Mouse (Mus musculus) cerebellum, adult 2 months (tissue): Measurements from ENCODE around the gene AC109138.7. TPM values are rescaled to one million over a fixed set of nuclear protein-coding genes. Genes with fewer than 3 reads are reported as not detected.

Experiments
- DNase-seq, 2 experiments: peaks; one replicate each; pipeline ENCODE4 v3.0.0; 2021
- H3K27ac ChIP-seq: fragments of 200-500 bp; 2 replicates; pipeline ENCODE4 v1.5.1; 2012; ENCODE audit warnings: low read length, control low read depth, inconsistent platforms; ENCODE audit not compliant: insufficient read depth
- H3K27me3 ChIP-seq: fragments of 200-500 bp; 2 replicates; pipeline ENCODE4 v1.6.1; 2012; ENCODE audit warnings: inconsistent platforms, mild to moderate bottlenecking, low read length, moderate library complexity; ENCODE audit not compliant: control insufficient read depth, insufficient read depth
- H3K4me1 ChIP-seq: fragments of 200-500 bp; 2 replicates; pipeline ENCODE4 v1.6.1; 2011; ENCODE audit warnings: low read length; ENCODE audit not compliant: control insufficient read depth, insufficient read depth
- H3K4me3 ChIP-seq: fragments of 200-500 bp; replicated peaks from 2 replicates; pipeline ENCODE3; 2011; ENCODE audit warnings: mild to moderate bottlenecking, low read depth, low read length, control low read depth; ENCODE audit not compliant: insufficient read depth
- CTCF ChIP-seq: fragments of 200-500 bp; IDR thresholded peaks from 2 replicates; pipeline ENCODE4 v1.5.1; 2011; ENCODE audit warnings: low read depth, mild to moderate bottlenecking, control low read depth, low read length, moderate library complexity, borderline replicate concordance; ENCODE audit not compliant: insufficient read depth
- POLR2A ChIP-seq: fragments of 200-500 bp; IDR thresholded peaks from 2 replicates; pipeline ENCODE4 v1.6.1; 2011; ENCODE audit warnings: low read length, control low read depth, borderline replicate concordance; ENCODE audit not compliant: insufficient read depth
- WGBS: fragments of 180-500 bp; shearing (Covaris S2); methylation state at CpG from one replicate; pipeline ENCODE4 v1.1.7; 2018; 5-methylcytosine and 5-hydroxymethylcytosine counted together
- polyA plus RNA-seq: library from polyadenylated mRNA; depleted of rRNA; stranded (reverse); fragments of >200 nt; gene quantifications from 2 replicates; pipeline ENCODE4 v1.2.3, GENCODE M21; 2012; rRNA removed

The AC109138.7 gene
- 0.77 TPM in 1 of 2 replicates, not detected in the other for polyA plus RNA-seq

DNA sequence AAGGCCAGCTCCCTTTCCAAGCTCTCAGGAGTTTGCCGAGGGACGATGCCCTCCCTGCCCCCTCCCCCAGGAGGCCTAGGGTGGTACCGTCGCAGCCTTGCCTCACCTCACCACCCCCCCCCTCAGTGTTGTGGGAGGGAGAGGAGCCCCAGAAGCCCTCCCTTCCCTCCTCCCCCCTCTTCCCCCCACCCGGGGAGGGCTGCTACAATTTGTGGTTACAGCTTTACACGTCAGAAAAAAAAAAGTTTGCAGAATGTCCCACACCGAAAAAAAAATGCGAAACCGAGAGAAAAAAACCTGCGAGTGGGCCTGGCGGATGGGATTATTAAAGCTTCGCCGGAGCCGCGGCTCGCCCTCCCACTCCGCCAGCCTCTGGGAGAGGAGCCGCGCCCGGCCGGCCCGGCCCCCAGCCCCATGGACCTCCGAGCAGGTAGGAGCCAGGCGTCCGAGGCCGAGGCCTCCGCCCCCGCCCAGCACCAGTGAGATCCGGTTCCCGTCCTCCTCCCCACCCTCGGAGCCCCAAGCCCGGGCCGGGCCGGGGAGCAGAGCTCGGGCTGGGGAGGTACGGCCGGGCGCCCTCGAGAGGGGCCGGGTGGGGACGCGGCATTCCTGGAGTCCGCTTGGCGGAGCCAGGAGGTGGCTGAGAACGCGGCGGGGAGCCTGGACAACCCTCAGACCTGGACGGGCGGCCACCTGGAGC is at the start of gene AC109138.7, which contains the start of gene Clcf1:
Gene AC109138.7 (plus strand): TSS at position 287 of the 700 bp plus-strand sequence.
Gene Clcf1 (plus strand): TSS at position 168 of the 700 bp plus-strand sequence.
- TF ChIP-seq POLR2A: no peak
- TF ChIP-seq CTCF: no peak
- Histone ChIP-seq H3K4me1 (peaks cover 5% of the 10 kb centered on the region), H3K27me3 (no peaks in the 10 kb centered on the region; the same call in 1 of the 2 replicates), H3K4me3 (peak within 1 kb of the TSS; percentile 52), H3K27ac (no peak within 1 kb of the TSS)
- no peak for DNase-seq
- WGBS: 3% methylated on average over 45 of the region's 49 CpGs

DNA sequence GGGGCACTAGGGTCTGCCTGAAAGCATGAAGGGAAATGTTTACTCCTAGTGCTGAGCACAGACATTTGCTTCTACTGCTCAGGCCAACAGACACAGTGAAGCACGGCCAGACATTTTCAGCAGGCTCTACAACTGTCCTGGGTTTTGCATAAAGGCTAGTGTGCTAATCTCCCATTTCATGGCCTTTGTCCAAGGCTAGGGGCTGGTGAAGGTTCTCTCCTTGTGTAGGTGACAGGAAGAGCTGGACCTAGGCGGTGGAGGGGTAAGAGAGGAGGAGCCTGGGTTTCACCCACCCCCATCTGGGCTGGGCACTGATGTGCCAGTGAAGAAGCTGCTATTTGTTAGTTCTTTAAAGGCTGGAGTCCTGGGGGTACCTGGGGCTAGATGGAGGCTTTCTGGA is 49.4 kb upstream of the AC109138.7 start:
- peaks cover 3% of the 10 kb centered on the region; the same call in 1 of the 2 replicates for H3K4me1 ChIP-seq
- 82% methylated on average over 2 of the region's 2 CpGs for WGBS
- TF ChIP-seq POLR2A: no peak
- no peak for TF ChIP-seq CTCF
- H3K4me3 ChIP-seq: no peak overlapping the region
- no peaks in the 10 kb centered on the region for H3K27me3 ChIP-seq
- no peak overlapping the region for H3K27ac ChIP-seq
- DNase-seq: no peak

DNA sequence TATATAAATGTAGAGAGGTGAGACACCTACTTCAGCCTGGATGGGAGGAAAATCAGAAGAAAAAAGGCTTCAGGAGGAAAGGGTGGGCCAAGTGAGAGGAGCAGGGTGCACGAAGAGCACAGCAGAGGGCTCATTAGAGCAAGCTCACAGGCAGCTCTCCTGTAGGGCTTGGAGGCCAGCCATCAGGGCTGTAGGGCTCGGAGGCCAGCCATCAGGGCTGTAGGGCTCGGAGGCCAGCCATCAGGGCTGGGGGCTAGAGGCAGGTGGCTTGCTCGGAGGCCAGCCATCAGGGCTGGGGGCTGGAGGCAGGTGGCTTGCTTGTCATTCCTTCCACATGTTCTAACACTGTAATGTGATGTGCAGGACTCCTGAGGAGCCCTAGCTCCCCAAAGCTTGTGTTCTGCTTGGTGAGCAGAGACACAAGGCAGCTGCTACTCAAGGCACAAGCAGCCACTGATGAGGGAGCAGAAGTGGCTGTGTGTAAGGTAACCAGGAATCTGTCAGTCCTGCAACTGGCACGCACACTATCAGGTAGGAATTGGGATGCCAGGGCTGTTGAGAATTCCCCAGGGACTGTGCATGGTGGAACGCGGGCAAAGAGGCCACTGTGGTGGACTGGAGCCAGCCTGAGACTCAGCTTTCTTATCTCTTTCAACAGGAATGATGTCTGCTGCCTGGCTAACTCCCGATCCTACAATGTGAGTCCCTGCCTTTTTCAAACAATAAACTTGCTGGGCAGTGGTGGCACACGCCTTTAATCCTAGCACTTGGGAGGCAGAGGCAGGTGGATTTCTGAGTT is 47.3 kb upstream of the AC109138.7 start:
- H3K27me3 ChIP-seq: no peaks in the 10 kb centered on the region
- WGBS: 49% methylated on average over 9 of the region's 9 CpGs
- H3K27ac ChIP-seq: no peak overlapping the region
- TF ChIP-seq CTCF: no peak
- no peak for TF ChIP-seq POLR2A
- H3K4me1 ChIP-seq: peaks cover 7% of the 10 kb centered on the region; the same call in 1 of the 2 replicates
- no peak for DNase-seq
- H3K4me3 ChIP-seq: no peak overlapping the region

DNA sequence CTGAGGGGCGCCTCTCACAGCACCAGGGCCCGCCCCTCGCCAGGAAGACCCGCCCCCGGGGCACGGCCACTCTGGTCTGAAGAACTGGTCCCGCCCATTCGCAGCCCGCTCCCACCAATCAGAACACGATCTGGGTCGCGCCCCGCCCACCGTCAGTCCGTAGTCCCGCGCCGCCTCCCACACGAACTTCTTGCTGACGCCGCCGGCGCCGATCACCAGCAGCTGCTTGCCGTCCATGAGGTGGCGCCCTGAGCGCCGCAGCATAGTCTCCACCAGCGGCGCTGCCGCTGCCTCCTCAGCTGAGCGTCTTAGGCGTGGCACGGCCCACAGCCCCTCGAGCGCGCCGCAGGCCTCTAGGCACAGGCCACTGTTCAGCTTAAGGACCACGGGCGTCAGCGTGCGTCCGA is 44.8 kb upstream of the AC109138.7 start:
- Histone ChIP-seq H3K4me3 (peak overlapping the region; percentile 73), H3K27me3 (no peaks in the 10 kb centered on the region), H3K4me1 (peaks cover 5% of the 10 kb centered on the region; the same call in 1 of the 2 replicates), H3K27ac (peak overlapping the region; percentile 86)
- 1% methylated on average over 43 of the region's 43 CpGs for WGBS
- TF ChIP-seq POLR2A (peak; percentile 91), CTCF (peak; percentile 73)
- DNase-seq: peak; percentile 99 to 100

DNA sequence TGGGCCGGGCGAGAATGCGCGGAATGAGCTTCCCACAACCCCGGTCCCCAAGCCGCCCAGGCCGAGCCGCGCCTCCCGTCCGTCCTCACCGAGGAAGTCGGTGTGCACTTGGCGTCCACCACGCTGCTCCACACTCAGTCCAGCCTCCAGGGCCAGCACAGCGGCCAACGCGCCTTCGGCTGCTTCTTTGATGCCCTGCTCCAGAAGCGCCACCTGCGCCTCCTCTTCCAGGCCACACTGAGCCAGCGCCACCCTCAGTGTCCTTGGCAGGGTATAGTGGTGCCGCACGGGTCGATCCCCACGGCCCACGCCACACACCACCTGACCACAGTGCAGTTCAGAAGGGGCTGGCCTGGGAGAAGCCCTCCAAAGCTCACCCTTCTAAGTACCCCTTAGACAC is 44.3 kb upstream of the AC109138.7 start:
- peak in 1 of 2 experiments; percentile 69 for DNase-seq
- under 1% methylated on average over 27 of the region's 27 CpGs for WGBS
- H3K27me3 ChIP-seq: no peaks in the 10 kb centered on the region
- H3K4me3 ChIP-seq: peak overlapping the region; percentile 73
- peak overlapping the region; percentile 86 for H3K27ac ChIP-seq
- TF ChIP-seq CTCF (no peak), POLR2A (no peak)
- peaks cover 5% of the 10 kb centered on the region; the same call in 1 of the 2 replicates for H3K4me1 ChIP-seq

DNA sequence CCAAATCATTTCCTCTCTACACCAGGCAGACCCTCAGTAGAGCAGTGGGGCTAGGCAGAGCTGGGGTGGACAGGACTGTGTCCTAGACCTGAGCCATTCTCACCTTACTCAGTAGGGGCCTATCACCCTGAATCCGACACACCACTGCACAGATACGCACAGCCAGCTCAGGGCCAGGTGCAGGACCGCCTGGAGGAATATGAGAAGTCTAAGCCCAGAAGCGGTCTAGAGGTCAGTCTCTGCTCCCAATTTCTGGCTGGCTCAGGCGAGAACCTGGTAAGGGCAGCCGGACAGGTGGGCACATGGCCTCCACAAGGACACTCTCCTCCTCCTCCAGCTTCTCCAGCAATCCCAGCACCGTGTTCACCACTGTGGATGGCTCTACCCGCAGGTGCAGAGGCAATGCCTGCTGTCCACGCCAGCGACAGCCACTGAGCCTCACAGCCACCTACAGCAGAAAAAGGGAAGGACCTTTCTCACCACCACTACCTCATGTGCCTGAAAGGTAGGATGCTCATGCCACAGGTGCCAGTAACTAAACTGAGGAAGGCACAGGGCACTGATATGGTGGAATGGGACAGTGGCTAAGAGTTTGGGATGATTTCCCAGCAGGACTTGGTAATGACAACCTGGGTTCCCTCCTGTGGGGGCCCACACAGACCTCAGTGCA is 43.3 kb upstream of the AC109138.7 start:
- Histone ChIP-seq H3K27me3 (no peaks in the 10 kb centered on the region), H3K4me1 (peaks cover 5% of the 10 kb centered on the region), H3K27ac (no peak overlapping the region), H3K4me3 (no peak overlapping the region)
- peak in 1 of 2 experiments; percentile 19 for DNase-seq
- 94% methylated on average over 10 of the region's 10 CpGs for WGBS
- no peak for TF ChIP-seq CTCF
- no peak for TF ChIP-seq POLR2A
